Mouse (Mus musculus): ENCODE results near the gene Ccdc124.

Ccdc124 gene

GRCm38 (mm10) chr8:70846371-70847154 is 27.2 kb downstream of the Ccdc124 start:
- peak in 1 of 2 experiments; percentile 62 for DNase-seq (ENCODE audit: low spot score in 2 of 2)

GRCm38 (mm10) chr8:70845108-70845507 is 28.6 kb downstream of the Ccdc124 start:
- DNase-seq (ENCODE audit: low spot score in 2 of 2): no peak

GRCm38 (mm10) chr8:70844523-70844922 is 29.2 kb downstream of the Ccdc124 start:
- DNase-seq (ENCODE audit: low spot score in 2 of 2): peak; percentile 74 to 94

- DNase-seq (ENCODE audit: low spot score in 2 of 2): no peak
Measured at GRCm38 (mm10) chr8:70843941-70844340, 29.8 kb downstream of the Ccdc124 start.

- DNase-seq (ENCODE audit: low spot score in 2 of 2): no peak
Measured at GRCm38 (mm10) chr8:70843214-70843773, 30.4 kb downstream of the Ccdc124 start.

GRCm38 (mm10) chr8:70842484-70842883 is 31.3 kb downstream of the Ccdc124 start:
- no peak for DNase-seq (ENCODE audit: low spot score in 2 of 2)

- peak; percentile 81 to 92 for DNase-seq (ENCODE audit: low spot score in 2 of 2)
Measured at GRCm38 (mm10) chr8:70841147-70842072, 32.3 kb downstream of the Ccdc124 start.

- no peak for DNase-seq (ENCODE audit: low spot score in 2 of 2)
Measured at GRCm38 (mm10) chr8:70840590-70840989, 33.1 kb downstream of the Ccdc124 start.

- peak; percentile 98 to 100 for DNase-seq (ENCODE audit: low spot score in 2 of 2)
Measured at GRCm38 (mm10) chr8:70839408-70840351, 34.1 kb downstream of the Ccdc124 start, which contains the start of gene Arrdc2. TSS of gene Arrdc2 (minus strand) at chr8:70839720.

- DNase-seq (ENCODE audit: low spot score in 2 of 2): peak in 1 of 2 experiments; percentile 51
Measured at GRCm38 (mm10) chr8:70838654-70839407, 34.9 kb downstream of the Ccdc124 start.

GRCm38 (mm10) chr8:70836666-70837065 is 37.1 kb downstream of the Ccdc124 start:
- no peak for DNase-seq (ENCODE audit: low spot score in 2 of 2)

GRCm38 (mm10) chr8:70834071-70834470 is 39.7 kb downstream of the Ccdc124 start:
- no peak for DNase-seq (ENCODE audit: low spot score in 2 of 2)

- DNase-seq (ENCODE audit: low spot score in 2 of 2): no peak
Measured at GRCm38 (mm10) chr8:70833520-70833919, 40.2 kb downstream of the Ccdc124 start.

GRCm38 (mm10) chr8:70833018-70833482 is 40.7 kb downstream of the Ccdc124 start:
- DNase-seq (ENCODE audit: low spot score in 2 of 2): peak; percentile 23 to 49

- DNase-seq (ENCODE audit: low spot score in 2 of 2): no peak
Measured at GRCm38 (mm10) chr8:70832371-70832770, 41.4 kb downstream of the Ccdc124 start.

- DNase-seq (ENCODE audit: low spot score in 2 of 2): no peak
Measured at GRCm38 (mm10) chr8:70831517-70831916, 42.2 kb downstream of the Ccdc124 start.

- DNase-seq (ENCODE audit: low spot score in 2 of 2): no peak
Measured at GRCm38 (mm10) chr8:70827796-70828195, 45.9 kb downstream of the Ccdc124 start.

GRCm38 (mm10) chr8:70827010-70827409 is 46.7 kb downstream of the Ccdc124 start:
- no peak for DNase-seq (ENCODE audit: low spot score in 2 of 2)

- no peak for DNase-seq (ENCODE audit: low spot score in 2 of 2)
Measured at GRCm38 (mm10) chr8:70825816-70826215, 47.9 kb downstream of the Ccdc124 start.

GRCm38 (mm10) chr8:70823802-70824201 is 49.9 kb downstream of the Ccdc124 start:
- no peak for DNase-seq (ENCODE audit: low spot score in 2 of 2)

Data from thymus, postnatal 10 days (tissue).